Mouse (Mus musculus): Measurements from ENCODE around the gene Apobec1. TPM values are rescaled to one million over a fixed set of nuclear protein-coding genes. Genes with fewer than 3 reads are reported as not detected.

Gene Apobec1
- polyA plus RNA-seq, 1 experiment = 10.5 TPM

- H3K27me3 ChIP-seq (ENCODE audit: control insufficient read depth, insufficient read depth, insufficient read length) = no peaks in the 10 kb centered on the region
- no peak overlapping the region for H3ac ChIP-seq (ENCODE audit: control insufficient read depth, insufficient read length)
- no peak for TF ChIP-seq CEBPB (IDR thresholded peaks at IDR 0.05; ENCODE audit: insufficient read depth, poor library complexity, severe bottlenecking)
- TF ChIP-seq MYOG (IDR thresholded peaks at IDR 0.05; ENCODE audit: control insufficient read depth in 1 of 3, insufficient read depth in 1 of 3, insufficient read length in 2 of 3, low read depth in 2 of 3) = no peak
- TF ChIP-seq POLR2AphosphoS2 (IDR thresholded peaks at IDR 0.05; ENCODE audit: insufficient read length, low read depth) = no peak
- no peak for TF ChIP-seq USF1 (IDR thresholded peaks at IDR 0.05; ENCODE audit: low read depth)
- no peak for TF ChIP-seq TCF12 (IDR thresholded peaks at IDR 0.05; ENCODE audit: insufficient read depth, poor library complexity, severe bottlenecking)
- no peak for TF ChIP-seq TCF3 (IDR thresholded peaks at IDR 0.05; ENCODE audit: insufficient read length, low read depth)
- no peak overlapping the region for H3K4me2 ChIP-seq (ENCODE audit: low read depth)
- H3K79me2 ChIP-seq (ENCODE audit: control insufficient read depth, insufficient read depth) = no peaks in the 10 kb centered on the region
- H3K4me3 ChIP-seq = no peak overlapping the region
- H3K36me3 ChIP-seq (ENCODE audit: control insufficient read depth, insufficient read depth) = no peaks in the 10 kb centered on the region
These were observed 18.8 kb upstream of the Apobec1 start for GRCm38 (mm10) chr6:122621066-122621465.

DNA sequence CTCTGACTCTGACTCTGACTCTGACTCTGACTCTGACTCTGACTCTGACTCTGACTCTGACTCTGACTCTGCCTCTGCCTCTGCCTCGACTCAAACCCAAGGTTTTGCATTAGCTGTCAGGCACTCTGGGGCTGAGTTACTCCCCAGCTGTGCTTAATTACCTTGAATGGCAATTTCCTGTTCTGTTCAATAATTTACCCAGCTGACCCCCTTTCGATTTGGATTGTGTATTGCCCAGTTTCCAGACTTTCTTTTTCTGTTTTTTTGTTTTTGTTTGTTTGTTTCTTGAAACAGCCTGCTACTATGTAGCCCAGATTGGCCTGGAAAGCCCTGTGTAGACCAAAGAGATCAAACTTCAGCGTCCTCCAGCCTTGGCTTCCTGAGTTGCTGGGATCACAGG is 13.8 kb upstream of the Apobec1 start:
- H3K27me3 ChIP-seq (ENCODE audit: control insufficient read depth, insufficient read depth, insufficient read length) = no peaks in the 10 kb centered on the region
- TF ChIP-seq USF1 (IDR thresholded peaks at IDR 0.05; ENCODE audit: low read depth) (no peak), MYOD1 (IDR thresholded peaks at IDR 0.05; ENCODE audit: control insufficient read depth in 1 of 3, insufficient read length in 2 of 3, low read depth in 2 of 3) (no peak), MAX (IDR thresholded peaks at IDR 0.05; ENCODE audit: low read depth) (no peak), CEBPB (IDR thresholded peaks at IDR 0.05; ENCODE audit: insufficient read depth, poor library complexity, severe bottlenecking) (no peak), POLR2A (IDR thresholded peaks at IDR 0.05; ENCODE audit: insufficient read length, low read depth) (no peak), POLR2AphosphoS2 (IDR thresholded peaks at IDR 0.05; ENCODE audit: insufficient read length, low read depth) (no peak), TCF12 (IDR thresholded peaks at IDR 0.05; ENCODE audit: insufficient read depth, poor library complexity, severe bottlenecking) (no peak), SRF (IDR thresholded peaks at IDR 0.05; ENCODE audit: control insufficient read depth, insufficient read length, low read depth) (no peak)
- no peaks in the 10 kb centered on the region for H3K79me2 ChIP-seq (ENCODE audit: control insufficient read depth, insufficient read depth)
- H3K36me3 ChIP-seq (ENCODE audit: control insufficient read depth, insufficient read depth) = no peaks in the 10 kb centered on the region
- H3K4me3 ChIP-seq = no peak overlapping the region
- H3K4me2 ChIP-seq (ENCODE audit: low read depth) = no peak overlapping the region
- no peak overlapping the region for H3ac ChIP-seq (ENCODE audit: control insufficient read depth, insufficient read length)

DNA sequence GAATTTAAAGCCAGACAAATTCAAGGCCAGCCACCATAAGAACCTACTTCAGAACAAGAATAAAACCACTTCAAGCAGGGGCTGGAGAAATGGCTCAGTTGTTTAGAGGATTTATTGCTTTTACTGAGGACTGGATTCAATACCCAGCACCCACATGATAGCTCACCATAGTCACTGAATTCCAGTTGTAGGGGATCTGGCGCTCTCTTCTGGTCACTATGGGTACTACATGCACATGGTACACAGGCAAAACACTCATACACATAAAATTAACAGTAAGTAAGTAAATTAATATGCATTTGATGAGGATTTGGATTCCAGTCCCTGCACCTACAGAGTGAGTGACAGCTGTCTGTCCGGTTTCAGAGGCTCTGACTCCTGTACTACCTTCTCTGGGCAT is 11.8 kb upstream of the Apobec1 start:
- no peak for TF ChIP-seq MYOG (IDR thresholded peaks at IDR 0.05; ENCODE audit: control insufficient read depth in 1 of 3, insufficient read depth in 1 of 3, insufficient read length in 2 of 3, low read depth in 2 of 3)
- TF ChIP-seq USF1 (IDR thresholded peaks at IDR 0.05; ENCODE audit: low read depth) = no peak
- no peak for TF ChIP-seq MAX (IDR thresholded peaks at IDR 0.05; ENCODE audit: low read depth)
- no peak for TF ChIP-seq POLR2AphosphoS2 (IDR thresholded peaks at IDR 0.05; ENCODE audit: insufficient read length, low read depth)
- no peak for TF ChIP-seq MYOD1 (IDR thresholded peaks at IDR 0.05; ENCODE audit: control insufficient read depth in 1 of 3, insufficient read length in 2 of 3, low read depth in 2 of 3)
- no peak for TF ChIP-seq REST (IDR thresholded peaks at IDR 0.05; ENCODE audit: insufficient read depth, insufficient read length)
- no peak for TF ChIP-seq POLR2A (IDR thresholded peaks at IDR 0.05; ENCODE audit: insufficient read length, low read depth)
- no peak for TF ChIP-seq TCF3 (IDR thresholded peaks at IDR 0.05; ENCODE audit: insufficient read length, low read depth)
- no peak for TF ChIP-seq TCF12 (IDR thresholded peaks at IDR 0.05; ENCODE audit: insufficient read depth, poor library complexity, severe bottlenecking)
- TF ChIP-seq E2F4 (IDR thresholded peaks at IDR 0.05; ENCODE audit: insufficient read depth) = no peak
- no peak for TF ChIP-seq CEBPB (IDR thresholded peaks at IDR 0.05; ENCODE audit: insufficient read depth, poor library complexity, severe bottlenecking)
- no peak for TF ChIP-seq SRF (IDR thresholded peaks at IDR 0.05; ENCODE audit: control insufficient read depth, insufficient read length, low read depth)
- H3K4me3 ChIP-seq = no peak overlapping the region
- H3K79me2 ChIP-seq (ENCODE audit: control insufficient read depth, insufficient read depth) = no peaks in the 10 kb centered on the region
- no peak overlapping the region for H3ac ChIP-seq (ENCODE audit: control insufficient read depth, insufficient read length)
- H3K36me3 ChIP-seq (ENCODE audit: control insufficient read depth, insufficient read depth) = no peaks in the 10 kb centered on the region
- H3K27me3 ChIP-seq (ENCODE audit: control insufficient read depth, insufficient read depth, insufficient read length) = no peaks in the 10 kb centered on the region
- H3K4me2 ChIP-seq (ENCODE audit: low read depth) = no peak overlapping the region

DNA sequence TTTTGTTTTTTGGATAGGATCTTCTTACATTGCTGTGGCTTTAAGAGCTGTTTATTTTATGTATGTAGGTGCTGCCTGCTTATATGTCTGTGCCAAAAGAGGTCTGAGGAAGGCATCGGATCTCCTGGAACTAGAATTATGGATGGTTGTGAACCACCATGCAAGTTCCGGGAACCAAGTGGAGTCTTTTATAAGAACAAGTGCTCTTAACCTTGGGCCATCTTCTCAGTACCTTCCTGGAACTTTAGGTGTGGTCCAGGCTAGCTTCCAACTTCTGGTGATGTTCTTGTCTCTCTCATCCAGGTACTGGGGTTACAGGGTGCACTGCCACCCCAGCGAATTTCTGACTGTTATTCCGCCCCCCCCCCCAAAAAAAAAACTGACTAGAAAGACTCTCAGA is 10.2 kb upstream of the Apobec1 start:
- H3K4me3 ChIP-seq = no peak overlapping the region
- no peaks in the 10 kb centered on the region for H3K27me3 ChIP-seq (ENCODE audit: control insufficient read depth, insufficient read depth, insufficient read length)
- H3K79me2 ChIP-seq (ENCODE audit: control insufficient read depth, insufficient read depth) = no peaks in the 10 kb centered on the region
- no peak overlapping the region for H3K4me2 ChIP-seq (ENCODE audit: low read depth)
- H3ac ChIP-seq (ENCODE audit: control insufficient read depth, insufficient read length) = no peak overlapping the region
- no peak for TF ChIP-seq MAX (IDR thresholded peaks at IDR 0.05; ENCODE audit: low read depth)
- no peak for TF ChIP-seq TCF3 (IDR thresholded peaks at IDR 0.05; ENCODE audit: insufficient read length, low read depth)
- no peak for TF ChIP-seq USF1 (IDR thresholded peaks at IDR 0.05; ENCODE audit: low read depth)
- no peak for TF ChIP-seq POLR2AphosphoS2 (IDR thresholded peaks at IDR 0.05; ENCODE audit: insufficient read length, low read depth)
- TF ChIP-seq CEBPB (IDR thresholded peaks at IDR 0.05; ENCODE audit: insufficient read depth, poor library complexity, severe bottlenecking) = no peak
- no peak for TF ChIP-seq REST (IDR thresholded peaks at IDR 0.05; ENCODE audit: insufficient read depth, insufficient read length)
- no peak for TF ChIP-seq MYOD1 (IDR thresholded peaks at IDR 0.05; ENCODE audit: control insufficient read depth in 1 of 3, insufficient read length in 2 of 3, low read depth in 2 of 3)
- no peak for TF ChIP-seq MYOG (IDR thresholded peaks at IDR 0.05; ENCODE audit: control insufficient read depth in 1 of 3, insufficient read depth in 1 of 3, insufficient read length in 2 of 3, low read depth in 2 of 3)
- no peak for TF ChIP-seq POLR2A (IDR thresholded peaks at IDR 0.05; ENCODE audit: insufficient read length, low read depth)
- no peak for TF ChIP-seq TCF12 (IDR thresholded peaks at IDR 0.05; ENCODE audit: insufficient read depth, poor library complexity, severe bottlenecking)
- no peaks in the 10 kb centered on the region for H3K36me3 ChIP-seq (ENCODE audit: control insufficient read depth, insufficient read depth)

- no peaks in the 10 kb centered on the region for H3K27me3 ChIP-seq (ENCODE audit: control insufficient read depth, insufficient read depth, insufficient read length)
- TF ChIP-seq CEBPB (IDR thresholded peaks at IDR 0.05; ENCODE audit: insufficient read depth, poor library complexity, severe bottlenecking) (no peak), TCF12 (IDR thresholded peaks at IDR 0.05; ENCODE audit: insufficient read depth, poor library complexity, severe bottlenecking) (no peak), REST (IDR thresholded peaks at IDR 0.05; ENCODE audit: insufficient read depth, insufficient read length) (no peak), MAX (IDR thresholded peaks at IDR 0.05; ENCODE audit: low read depth) (no peak), MYOD1 (IDR thresholded peaks at IDR 0.05; ENCODE audit: control insufficient read depth in 1 of 3, insufficient read length in 2 of 3, low read depth in 2 of 3) (no peak)
- H3ac ChIP-seq (ENCODE audit: control insufficient read depth, insufficient read length) = no peak within 1 kb of the TSS
- no peaks in the 10 kb centered on the region for H3K79me2 ChIP-seq (ENCODE audit: control insufficient read depth, insufficient read depth)
- no peak within 1 kb of the TSS for H3K4me3 ChIP-seq
- H3K4me2 ChIP-seq (ENCODE audit: low read depth) = no peak within 1 kb of the TSS
- H3K36me3 ChIP-seq (ENCODE audit: control insufficient read depth, insufficient read depth) = no peaks in the 10 kb centered on the region
These were observed 7.5 kb upstream of the Apobec1 start, which contains the start of gene Gdf3 for GRCm38 (mm10) chr6:122609771-122610170. TSS of gene Gdf3 (minus strand) at chr6:122610087.

Data from myocyte (in vitro differentiated cells).